Mouse (Mus musculus) liver, postnatal 0 days (tissue): Measurements from ENCODE around the gene Aspscr1.

Experiments used
- CTCF ChIP-seq: sonication (generic); IDR thresholded peaks from 2 replicates; pipeline ENCODE4 v1.5.1; 2016; ENCODE audit warnings: antibody characterized with exemption, low read depth
- EP300 ChIP-seq: IDR thresholded peaks from 2 replicates; pipeline ENCODE4 v1.6.1; 2016; ENCODE audit warnings: antibody characterized with exemption, low read depth, mild to moderate bottlenecking

DNA sequence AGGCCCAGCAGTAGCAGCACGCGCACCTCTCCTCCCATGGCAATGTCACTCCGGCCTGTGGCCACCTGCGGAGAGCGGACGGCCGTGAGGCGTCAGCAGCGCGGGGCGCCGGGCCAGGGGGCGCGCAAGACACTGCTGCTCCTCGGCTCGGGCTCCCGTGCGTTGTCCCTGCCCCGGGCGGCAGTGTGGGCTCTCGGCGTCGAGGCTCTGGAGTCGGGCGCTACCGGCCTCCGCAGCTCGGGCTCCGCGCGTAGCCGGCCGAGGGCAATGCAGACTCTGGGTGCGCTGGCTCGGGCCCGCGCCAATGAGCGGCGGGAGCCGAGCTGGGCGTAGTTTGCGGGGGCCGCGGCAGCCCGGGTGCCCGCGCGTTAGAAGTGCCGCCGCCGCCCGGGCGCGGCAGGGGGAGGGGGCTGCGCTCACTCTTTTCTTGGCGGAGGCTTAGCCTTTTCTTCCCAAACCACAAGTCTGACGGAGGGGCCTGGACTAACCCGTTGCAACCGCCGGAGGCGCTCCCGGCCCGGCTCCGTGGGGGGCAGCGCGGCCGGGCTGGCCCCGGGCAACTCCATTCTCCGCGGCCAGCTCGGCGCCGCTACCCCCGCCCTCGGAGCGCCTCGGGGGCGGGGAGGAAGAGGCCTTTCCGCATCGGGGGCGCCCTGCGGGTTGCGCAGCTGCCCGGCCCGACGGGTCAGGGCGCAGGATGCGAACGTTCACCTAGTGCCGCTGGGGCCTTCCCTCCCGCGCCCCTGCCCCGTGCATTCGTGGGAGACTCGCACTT, 12.3 kb upstream of the Aspscr1 start:
- no peak for TF ChIP-seq EP300
- no peak; the same call in 1 of the 2 replicates for TF ChIP-seq CTCF
